Mouse (Mus musculus): Measurements from ENCODE around the gene Vgll1.
A peak's percentile ranks its signal among the peaks of the same experiment; 100 is the strongest.

Gene Vgll1

GRCm38 (mm10) chrX:57087806-57088205 lies at the start of gene Vgll1:
Gene Vgll1 (plus strand): TSS chrX:57088106.
- no peak for DNase-seq (ENCODE audit: low spot score)

DNA sequence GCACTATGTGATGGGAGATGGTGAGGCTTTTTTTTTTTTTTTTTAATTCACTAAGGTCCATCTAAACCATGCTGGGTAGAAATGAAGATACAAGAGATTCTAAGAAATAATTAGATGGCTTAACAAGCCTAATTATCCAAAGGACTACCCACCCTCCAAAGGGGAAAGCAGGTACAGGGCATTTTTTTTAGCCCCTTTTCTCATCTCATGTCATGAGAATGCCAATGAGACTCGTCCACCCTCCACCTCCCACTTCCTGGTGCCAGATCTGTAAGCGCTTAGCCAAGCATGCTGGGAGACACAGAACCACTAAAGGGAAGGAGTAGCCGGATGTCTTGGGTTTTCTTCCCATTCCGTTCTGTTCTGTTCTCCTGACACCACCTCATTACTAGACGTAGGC lies 45.1 kb upstream of the Vgll1 start, which contains the start of gene Brs3:
Brs3 (plus strand) TSS at position 301 of the 400 bp plus-strand sequence.
- DNase-seq (ENCODE audit: low spot score) = no peak

DNA sequence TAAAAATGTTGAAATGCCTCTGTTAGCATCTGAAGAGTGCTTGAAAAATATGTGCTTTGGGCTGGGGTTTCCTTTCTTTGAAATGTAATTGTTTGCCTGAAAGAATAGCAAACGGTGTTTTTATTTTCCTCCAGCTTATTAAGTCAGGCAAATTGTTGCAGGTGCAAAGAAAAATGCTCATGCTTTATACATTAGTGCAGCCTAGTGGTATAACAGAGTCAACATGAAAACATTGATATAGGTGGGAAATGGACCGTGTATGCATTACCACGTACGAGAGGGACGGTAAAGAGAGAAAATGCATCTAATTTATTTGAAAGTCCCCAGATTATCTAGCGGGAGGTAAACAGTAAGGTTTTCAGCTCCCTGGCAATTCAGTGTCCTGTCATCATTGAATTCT lies 44.0 kb upstream of the Vgll1 start:
- DNase-seq (ENCODE audit: low spot score) = no peak

GRCm38 (mm10) chrX:57052848-57053173 lies 35.1 kb upstream of the Vgll1 start:
- no peak for DNase-seq (ENCODE audit: low spot score)

- DNase-seq (ENCODE audit: low spot score) = peak; percentile 87
These were observed 34.5 kb upstream of the Vgll1 start, which contains the start of gene Htatsf1 for GRCm38 (mm10) chrX:57053174-57053992. Gene Htatsf1 (plus strand): TSS chrX:57053583.

DNA sequence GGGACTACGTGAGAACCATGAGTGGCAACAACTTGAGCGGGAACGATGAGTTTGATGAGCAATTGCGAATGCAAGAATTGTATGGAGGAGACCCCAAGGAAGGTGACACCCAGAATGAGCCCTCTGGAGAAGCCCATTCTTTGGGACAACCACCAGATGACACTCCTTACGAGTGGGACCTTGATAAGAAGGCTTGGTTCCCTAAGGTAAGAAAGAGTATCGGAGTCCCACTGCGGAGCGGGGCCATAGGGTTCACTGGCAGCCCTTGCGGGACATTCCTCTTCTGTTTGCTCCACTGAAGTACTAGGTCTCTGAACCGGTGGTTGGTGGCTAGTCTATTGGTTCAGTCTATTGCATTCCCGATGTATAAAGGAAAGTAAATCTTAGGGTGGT lies 33.9 kb upstream of the Vgll1 start:
- DNase-seq (ENCODE audit: low spot score) = no peak

GRCm38 (mm10) chrX:57081496-57081895 lies 6.4 kb upstream of the Vgll1 start:
- DNase-seq (ENCODE audit: low spot score) = no peak

DNA sequence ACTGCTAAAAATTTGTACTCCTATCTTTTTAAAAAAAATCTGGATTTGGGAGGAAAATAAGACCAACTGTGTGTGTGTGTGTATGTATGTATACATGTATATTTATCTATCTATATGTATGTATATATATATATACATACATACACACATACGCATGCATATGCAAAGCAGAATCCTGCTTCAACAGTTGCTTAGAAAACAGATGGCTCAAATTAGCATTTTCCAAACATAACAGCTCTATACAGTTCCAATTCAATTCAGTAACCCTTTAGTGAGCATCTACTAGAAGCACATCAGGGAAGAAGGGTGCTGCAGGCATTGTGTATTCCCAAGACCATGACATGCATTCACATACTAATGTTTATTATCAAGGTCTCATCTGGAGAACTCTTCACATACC lies 15.5 kb downstream of the Vgll1 start:
- no peak for DNase-seq (ENCODE audit: low spot score)

DNA sequence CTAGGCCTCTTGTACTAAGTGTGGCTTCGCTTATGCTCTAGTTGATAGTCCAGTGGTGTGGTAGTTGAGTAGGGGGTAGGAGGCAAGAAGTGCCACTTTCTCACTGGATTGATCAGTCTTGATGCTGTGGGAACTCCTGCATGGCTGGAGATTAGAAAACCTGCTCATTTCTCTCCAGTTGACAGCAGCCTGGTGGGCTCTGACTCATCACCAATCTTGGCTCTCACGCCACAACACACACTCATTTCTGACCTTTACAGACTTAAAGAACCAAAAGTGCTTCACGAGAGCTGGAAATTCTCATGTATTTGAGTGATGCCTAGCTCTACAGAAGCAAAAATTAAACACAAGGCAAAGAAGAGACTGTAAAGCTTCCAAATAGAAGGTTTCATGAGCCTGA lies 19.1 kb downstream of the Vgll1 start:
- DNase-seq (ENCODE audit: low spot score) = no peak

- DNase-seq (ENCODE audit: low spot score) = no peak
These were observed 30.2 kb downstream of the Vgll1 start for GRCm38 (mm10) chrX:57118143-57118542.

GRCm38 (mm10) chrX:57120768-57121167 lies 32.9 kb downstream of the Vgll1 start:
- DNase-seq (ENCODE audit: low spot score) = no peak

DNA sequence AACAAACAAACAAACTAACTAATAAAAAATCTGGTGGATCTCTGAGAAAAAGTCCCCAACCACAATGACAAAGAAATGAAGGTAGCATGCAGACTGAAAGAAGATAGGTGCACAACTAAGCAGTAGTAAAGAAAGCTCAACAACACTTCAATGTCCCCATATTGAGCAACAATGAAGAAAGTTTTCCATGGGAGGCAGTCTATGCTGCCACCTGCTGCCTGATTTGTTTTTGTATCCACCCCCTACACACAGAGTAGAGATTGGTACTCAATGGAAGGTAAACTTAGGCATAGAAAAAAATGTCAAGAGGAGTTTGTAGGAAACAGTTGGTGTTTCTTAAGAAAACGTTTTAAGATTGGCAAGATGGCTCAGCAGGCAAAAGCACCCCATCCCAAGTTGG lies 42.7 kb downstream of the Vgll1 start:
- no peak for DNase-seq (ENCODE audit: low spot score)

GRCm38 (mm10) chrX:57137627-57138026 lies 49.7 kb downstream of the Vgll1 start:
- DNase-seq (ENCODE audit: low spot score) = no peak

GRCm38 (mm10) chrX:57153520-57153919 lies 65.6 kb downstream of the Vgll1 start:
- DNase-seq (ENCODE audit: low spot score) = no peak

Measured in yolk sac, embryonic 10.5 days (tissue).